Mouse (Mus musculus): ENCODE measurements around the gene Taf5. TPM values are rescaled to one million over a fixed set of nuclear protein-coding genes. Genes with fewer than 3 reads are reported as not detected.

Gene Taf5
- polyA plus RNA-seq, 1 experiment from 2014 or later = 4.3 TPM

DNA sequence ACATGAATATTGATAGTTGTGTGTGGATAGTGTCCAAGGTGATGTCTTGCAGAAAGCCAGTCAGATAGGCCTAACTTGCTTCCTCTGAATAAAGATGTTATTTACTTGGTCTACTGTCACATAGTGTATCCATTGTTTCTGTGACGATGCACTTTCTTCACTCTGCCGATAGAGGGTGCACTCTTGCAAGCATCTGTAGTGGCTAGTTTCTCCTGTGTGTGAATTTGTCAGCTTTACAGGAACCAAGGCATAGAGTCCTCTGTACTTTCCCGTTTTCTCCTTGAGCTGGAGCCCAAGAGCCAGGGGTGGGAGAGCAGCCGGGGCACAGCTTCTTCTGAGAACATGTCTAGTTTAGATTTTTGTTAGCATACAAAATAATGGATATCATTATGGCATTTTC is 53.5 kb downstream of the Taf5 start:
- ATAC-seq (replicated peaks; ENCODE audit: low FRiP score, low read depth) (no peak), DNase-seq (ENCODE audit: low spot score) (peak; percentile 81)
- no peaks in the 10 kb centered on the region for H3K9me3 ChIP-seq (replicated peaks; ENCODE audit: low read length)
- H3K4me3 ChIP-seq (replicated peaks; ENCODE audit: low read depth, low read length) = no peak overlapping the region
- no peaks in the 10 kb centered on the region for H3K27me3 ChIP-seq (ENCODE audit: insufficient read depth, low read length)
- no peak overlapping the region for H3K9ac ChIP-seq (ENCODE audit: low read depth, low read length)
- no peaks in the 10 kb centered on the region for H3K4me1 ChIP-seq (replicated peaks; ENCODE audit: insufficient read depth, low read length)
- WGBS = 40% methylated on average over 4 of the region's 4 CpGs
- peak; percentile 91 for TF ChIP-seq CTCF (IDR thresholded peaks at IDR 0.05; ENCODE audit: low read depth)
- H3K27ac ChIP-seq = no peak overlapping the region
- no peak overlapping the region for H3K4me2 ChIP-seq (ENCODE audit: low read length)
- peaks cover 50% of the 10 kb centered on the region for H3K36me3 ChIP-seq (ENCODE audit: insufficient read depth, low read length)

DNA sequence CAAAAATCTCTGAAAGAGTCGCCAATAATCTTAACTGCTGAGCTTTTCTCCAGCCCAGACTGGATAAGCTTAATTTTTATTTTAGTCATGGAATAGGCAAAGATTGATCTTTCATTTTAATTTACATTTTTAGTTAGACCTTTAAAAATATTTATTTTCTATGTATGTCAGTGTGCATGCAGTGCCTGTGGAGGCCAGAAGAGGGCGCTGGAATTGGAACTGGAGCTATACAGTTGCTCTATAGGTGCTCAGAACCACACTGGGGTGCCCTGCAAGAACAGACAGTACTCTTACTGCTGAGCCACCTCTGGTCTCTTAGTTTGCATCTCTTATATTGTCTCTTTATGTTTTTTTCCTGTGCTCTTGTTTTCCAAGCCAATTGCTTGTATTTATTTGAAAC is 55.3 kb downstream of the Taf5 start:
- TF ChIP-seq CTCF (IDR thresholded peaks at IDR 0.05; ENCODE audit: low read depth) = peak; percentile 85
- peaks cover 50% of the 10 kb centered on the region for H3K36me3 ChIP-seq (ENCODE audit: insufficient read depth, low read length)
- no peaks in the 10 kb centered on the region for H3K4me1 ChIP-seq (replicated peaks; ENCODE audit: insufficient read depth, low read length)
- H3K4me2 ChIP-seq (ENCODE audit: low read length) = no peak overlapping the region
- no peaks in the 10 kb centered on the region for H3K9me3 ChIP-seq (replicated peaks; ENCODE audit: low read length)
- DNase-seq (ENCODE audit: low spot score) (peak; percentile 55), ATAC-seq (replicated peaks; ENCODE audit: low FRiP score, low read depth) (no peak)
- H3K9ac ChIP-seq (ENCODE audit: low read depth, low read length) = no peak overlapping the region
- WGBS = 24% methylated on average over 2 of the region's 2 CpGs
- H3K4me3 ChIP-seq (replicated peaks; ENCODE audit: low read depth, low read length) = no peak overlapping the region
- no peak overlapping the region for H3K27ac ChIP-seq
- H3K27me3 ChIP-seq (ENCODE audit: insufficient read depth, low read length) = no peaks in the 10 kb centered on the region

DNA sequence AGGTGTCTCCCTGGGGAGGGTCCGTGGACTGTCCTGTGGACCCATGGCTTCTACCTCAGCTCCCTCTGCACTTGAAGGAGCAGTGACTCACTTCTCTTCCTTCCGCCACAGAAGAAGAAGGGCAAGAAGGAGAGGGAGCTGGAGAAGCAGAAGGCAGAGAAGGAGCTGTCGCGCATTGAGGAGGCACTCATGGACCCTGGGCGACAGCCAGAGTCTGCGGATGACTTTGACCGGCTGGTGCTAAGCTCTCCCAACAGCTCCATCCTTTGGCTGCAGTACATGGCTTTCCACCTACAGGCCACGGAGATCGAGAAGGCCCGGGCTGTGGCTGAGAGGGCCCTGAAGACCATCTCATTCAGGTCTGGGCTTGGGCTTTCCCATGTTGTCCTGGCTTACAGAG is 60.6 kb downstream of the Taf5 start:
- no peak for TF ChIP-seq CTCF (IDR thresholded peaks at IDR 0.05; ENCODE audit: low read depth)
- no peak for DNase-seq (ENCODE audit: low spot score)
- peaks cover 69% of the 10 kb centered on the region for H3K36me3 ChIP-seq (ENCODE audit: insufficient read depth, low read length)
- H3K4me3 ChIP-seq (replicated peaks; ENCODE audit: low read depth, low read length) = no peak overlapping the region
- WGBS = 96% methylated on average over 10 of the region's 10 CpGs
- ATAC-seq (replicated peaks; ENCODE audit: low FRiP score, low read depth) = no peak
- H3K4me1 ChIP-seq (replicated peaks; ENCODE audit: insufficient read depth, low read length) = no peaks in the 10 kb centered on the region
- H3K9ac ChIP-seq (ENCODE audit: low read depth, low read length) = no peak overlapping the region
- no peak overlapping the region for H3K4me2 ChIP-seq (ENCODE audit: low read length)
- H3K27me3 ChIP-seq (ENCODE audit: insufficient read depth, low read length) = no peaks in the 10 kb centered on the region
- no peaks in the 10 kb centered on the region for H3K9me3 ChIP-seq (replicated peaks; ENCODE audit: low read length)
- H3K27ac ChIP-seq = no peak overlapping the region

DNA sequence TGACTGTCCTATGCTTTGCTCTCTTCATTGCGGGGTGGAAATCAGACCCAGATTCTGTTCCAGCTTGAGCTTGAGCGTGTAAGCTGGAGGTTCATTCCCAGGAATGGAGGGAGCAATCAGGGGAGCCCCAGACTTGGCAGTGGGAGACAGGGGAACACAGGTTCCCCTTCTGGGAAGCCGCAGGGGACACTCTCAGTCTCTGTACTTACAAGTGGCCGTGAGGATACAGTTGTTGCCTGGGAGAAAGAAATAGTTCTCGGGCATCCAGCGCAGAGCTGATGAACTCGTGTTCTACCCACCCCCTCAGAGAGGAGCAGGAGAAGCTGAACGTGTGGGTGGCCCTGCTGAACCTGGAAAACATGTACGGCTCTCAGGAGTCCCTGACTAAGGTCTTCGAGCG is 61.3 kb downstream of the Taf5 start:
- H3K27ac ChIP-seq = no peak overlapping the region
- no peak overlapping the region for H3K9ac ChIP-seq (ENCODE audit: low read depth, low read length)
- no peak overlapping the region for H3K4me3 ChIP-seq (replicated peaks; ENCODE audit: low read depth, low read length)
- TF ChIP-seq CTCF (IDR thresholded peaks at IDR 0.05; ENCODE audit: low read depth) = no peak
- H3K4me1 ChIP-seq (replicated peaks; ENCODE audit: insufficient read depth, low read length) = no peaks in the 10 kb centered on the region
- peaks cover 69% of the 10 kb centered on the region for H3K36me3 ChIP-seq (ENCODE audit: insufficient read depth, low read length)
- H3K9me3 ChIP-seq (replicated peaks; ENCODE audit: low read length) = no peaks in the 10 kb centered on the region
- ATAC-seq (replicated peaks; ENCODE audit: low FRiP score, low read depth) = no peak
- DNase-seq (ENCODE audit: low spot score) = no peak
- WGBS = 89% methylated on average over 11 of the region's 11 CpGs
- no peak overlapping the region for H3K4me2 ChIP-seq (ENCODE audit: low read length)
- H3K27me3 ChIP-seq (ENCODE audit: insufficient read depth, low read length) = no peaks in the 10 kb centered on the region

DNA sequence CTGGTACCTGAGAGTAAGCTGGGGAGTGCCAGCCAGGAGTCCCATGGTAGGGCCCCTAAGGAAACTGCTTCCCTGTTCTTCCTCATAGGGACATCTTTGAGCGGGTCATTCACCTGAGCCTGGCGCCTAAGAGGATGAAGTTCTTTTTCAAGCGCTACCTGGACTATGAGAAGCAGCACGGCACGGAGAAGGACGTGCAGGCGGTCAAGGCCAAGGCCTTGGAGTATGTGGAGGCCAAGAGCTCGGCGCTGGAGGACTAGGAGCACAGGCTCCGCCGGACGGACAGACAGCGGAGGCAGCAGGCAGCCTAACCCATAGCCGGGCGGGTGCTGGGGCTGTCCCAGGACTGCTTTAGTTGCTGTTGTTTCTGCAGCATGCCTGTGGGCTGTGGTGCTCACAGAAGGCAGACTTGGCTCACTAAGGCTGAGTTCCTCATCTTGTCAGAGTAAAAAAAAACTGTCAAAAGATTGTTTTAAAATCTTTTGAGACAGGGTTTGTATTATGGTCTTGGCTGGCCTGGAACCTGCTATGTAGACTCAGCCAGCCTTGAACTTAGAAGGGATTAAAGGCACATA is 63.1 kb downstream of the Taf5 start:
- WGBS = 92% methylated on average over 15 of the region's 15 CpGs
- Histone ChIP-seq H3K27me3 (ENCODE audit: insufficient read depth, low read length) (no peaks in the 10 kb centered on the region), H3K9ac (ENCODE audit: low read depth, low read length) (no peak overlapping the region), H3K27ac (no peak overlapping the region), H3K36me3 (ENCODE audit: insufficient read depth, low read length) (peaks cover 57% of the 10 kb centered on the region), H3K4me2 (ENCODE audit: low read length) (no peak overlapping the region), H3K9me3 (replicated peaks; ENCODE audit: low read length) (no peaks in the 10 kb centered on the region), H3K4me1 (replicated peaks; ENCODE audit: insufficient read depth, low read length) (no peaks in the 10 kb centered on the region), H3K4me3 (replicated peaks; ENCODE audit: low read depth, low read length) (no peak overlapping the region)
- no peak for ATAC-seq (replicated peaks; ENCODE audit: low FRiP score, low read depth)
- TF ChIP-seq CTCF (IDR thresholded peaks at IDR 0.05; ENCODE audit: low read depth) = no peak
- no peak for DNase-seq (ENCODE audit: low spot score)

Other genes starting within 250 kb of the Taf5 start
- 0.05 and 0.24 TPM in 2 replicates for gene Ina, start 53.0 kb upstream of the Taf5 start, polyA plus RNA-seq (2015; fragmentation: Nextera tagmentation; extraction: Ambion mirVana)
- 68.4 and 87.5 TPM in 2 replicates for gene Nt5c2, start 52.6 kb upstream of the Taf5 start, polyA plus RNA-seq (2015; fragmentation: Nextera tagmentation; extraction: Ambion mirVana)
- 19.2 and 20.3 TPM in 2 replicates for gene Pcgf6, start 16.8 kb upstream of the Taf5 start, polyA plus RNA-seq (2015; fragmentation: Nextera tagmentation; extraction: Ambion mirVana)
- 2,320 and 2,713 TPM in 2 replicates for gene Usmg5, start 22.9 kb downstream of the Taf5 start, polyA plus RNA-seq (2015; fragmentation: Nextera tagmentation; extraction: Ambion mirVana)
- 7.3 TPM in 2 replicates for gene Pdcd11, start 23.0 kb downstream of the Taf5 start, polyA plus RNA-seq (2015; fragmentation: Nextera tagmentation; extraction: Ambion mirVana)
- gene Calhm2, start 70.5 kb downstream of the Taf5 start, polyA plus RNA-seq (2015; fragmentation: Nextera tagmentation; extraction: Ambion mirVana) = 5.4 and 5.9 TPM in 2 replicates
- gene Calhm1, start 76.5 kb downstream of the Taf5 start, polyA plus RNA-seq (2015; fragmentation: Nextera tagmentation; extraction: Ambion mirVana) = not detected in 2 replicates
- not detected in 2 replicates for gene Calhm3, start 90.0 kb downstream of the Taf5 start, polyA plus RNA-seq (2015; fragmentation: Nextera tagmentation; extraction: Ambion mirVana)
- gene Neurl1a, start 111.1 kb downstream of the Taf5 start, polyA plus RNA-seq (2015; fragmentation: Nextera tagmentation; extraction: Ambion mirVana) = 2.2 and 2.7 TPM in 2 replicates